Mouse (Mus musculus): ENCODE measurements at regions not wholly inside any gene's neighbourhood (a gene's known extent, or its start where the extent isn't known, plus 50 kb on each side); places are given as distances from the start of the nearest gene placed in this dataset.
A peak's percentile ranks its signal among the peaks of the same experiment; 100 is the strongest.

DNA sequence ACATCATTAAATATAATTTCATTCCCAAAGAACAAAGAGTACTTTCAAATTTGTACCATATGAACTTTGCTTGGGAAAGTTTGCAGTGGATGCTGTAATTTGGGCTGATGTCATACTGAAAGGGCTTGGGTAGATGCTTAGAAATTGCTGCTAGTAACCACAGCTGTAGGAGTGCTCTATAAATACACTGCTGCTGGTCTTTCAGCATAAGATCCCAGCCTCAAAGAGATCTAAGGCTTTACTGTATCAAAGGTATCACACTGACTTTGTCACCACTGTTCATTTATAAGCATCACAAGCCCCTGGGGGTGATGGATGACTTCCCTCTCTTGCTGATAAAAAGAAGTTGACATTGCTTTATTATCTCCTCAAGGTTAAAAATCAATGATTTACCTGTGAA lies 497.2 kb downstream of the Pla2g4a start:
- Histone ChIP-seq H3K36me3 (no peaks in the 10 kb centered on the region), H3K9me3 (no peaks in the 10 kb centered on the region), H3K4me2 (no peak overlapping the region), H3K4me3 (no peak overlapping the region), H3K27ac (replicated peaks) (no peak overlapping the region), H3K4me1 (replicated peaks) (no peaks in the 10 kb centered on the region), H3K27me3 (no peaks in the 10 kb centered on the region), H3K9ac (no peak overlapping the region)
- no peak for ATAC-seq (ENCODE audit: low read depth)

GRCm38 (mm10) chr1:149449801-149450493 lies 511.1 kb downstream of the Pla2g4a start:
- Histone ChIP-seq H3K9me3 (no peaks in the 10 kb centered on the region), H3K27ac (replicated peaks) (peak overlapping the region; percentile 6; the same call in 1 of the 2 replicates), H3K27me3 (no peaks in the 10 kb centered on the region), H3K4me3 (no peak overlapping the region), H3K36me3 (no peaks in the 10 kb centered on the region), H3K4me1 (replicated peaks) (no peaks in the 10 kb centered on the region), H3K9ac (no peak overlapping the region), H3K4me2 (no peak overlapping the region)
- WGBS, result 71% methylated on average over 2 of the region's 2 CpGs
- peak; percentile 59; the same call in 1 of the 2 replicates for ATAC-seq (ENCODE audit: low read depth)

GRCm38 (mm10) chr1:149448516-149448915 lies 512.6 kb downstream of the Pla2g4a start:
- WGBS, result 80% methylated on average over 5 of the region's 5 CpGs
- no peaks in the 10 kb centered on the region for H3K27me3 ChIP-seq
- H3K9ac ChIP-seq, result no peak overlapping the region
- no peak overlapping the region for H3K27ac ChIP-seq (replicated peaks)
- no peak for ATAC-seq (ENCODE audit: low read depth)
- no peak overlapping the region for H3K4me3 ChIP-seq
- H3K9me3 ChIP-seq, result no peaks in the 10 kb centered on the region
- H3K4me2 ChIP-seq, result no peak overlapping the region
- H3K4me1 ChIP-seq (replicated peaks), result no peaks in the 10 kb centered on the region
- no peaks in the 10 kb centered on the region for H3K36me3 ChIP-seq

DNA sequence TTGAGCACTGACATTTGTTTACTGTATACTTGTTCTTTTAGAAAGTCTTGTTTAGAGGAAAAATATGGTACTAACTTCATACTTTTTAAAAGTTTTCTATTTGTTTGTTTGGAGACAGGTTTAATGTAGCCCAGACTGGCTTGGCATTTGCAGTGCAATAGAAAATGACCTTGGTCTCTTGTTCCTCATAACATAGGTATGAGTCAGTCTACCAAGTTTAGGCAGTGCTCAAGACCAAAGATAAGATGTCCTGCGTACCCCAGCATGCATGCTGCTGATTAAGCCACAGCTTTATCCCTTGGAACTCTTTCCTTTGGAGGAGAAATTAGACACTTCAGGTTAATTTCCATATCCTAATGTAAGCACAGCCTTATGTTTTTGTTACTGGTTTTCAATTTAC lies 550.1 kb downstream of the Pla2g4a start:
- WGBS, result 82% methylated on average over 1 of the region's 1 CpGs
- H3K27me3 ChIP-seq, result no peaks in the 10 kb centered on the region
- H3K4me1 ChIP-seq (replicated peaks), result no peaks in the 10 kb centered on the region
- no peak for ATAC-seq (ENCODE audit: low read depth)
- H3K4me2 ChIP-seq, result no peak overlapping the region
- no peaks in the 10 kb centered on the region for H3K9me3 ChIP-seq
- H3K4me3 ChIP-seq, result no peak overlapping the region
- no peak overlapping the region for H3K9ac ChIP-seq
- no peaks in the 10 kb centered on the region for H3K36me3 ChIP-seq
- no peak overlapping the region for H3K27ac ChIP-seq (replicated peaks)

DNA sequence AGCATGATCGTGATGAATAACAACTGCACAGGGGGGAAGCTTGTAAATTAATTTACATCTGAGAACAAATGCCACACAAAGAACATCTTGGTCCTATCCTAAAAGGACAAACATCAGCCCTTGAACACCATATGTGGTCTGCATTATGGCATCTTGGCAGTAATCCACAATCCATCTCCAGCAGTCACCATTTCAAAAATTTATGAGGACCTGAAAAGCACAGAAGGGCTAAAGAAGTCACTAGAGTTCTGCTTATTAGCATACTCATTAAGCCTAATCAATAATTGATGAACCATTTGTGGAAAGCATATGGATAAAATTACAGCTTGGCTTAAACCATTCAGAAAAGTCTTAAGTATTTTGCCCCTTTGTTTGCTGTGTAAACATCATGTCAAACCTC lies 555.7 kb downstream of the Pla2g4a start:
- WGBS, result 23% methylated on average over 1 of the region's 1 CpGs
- no peak overlapping the region for H3K4me2 ChIP-seq
- peaks cover 11% of the 10 kb centered on the region; the same call in 1 of the 2 replicates for H3K4me1 ChIP-seq (replicated peaks)
- H3K27ac ChIP-seq (replicated peaks), result no peak overlapping the region
- H3K9me3 ChIP-seq, result no peaks in the 10 kb centered on the region
- H3K4me3 ChIP-seq, result no peak overlapping the region
- H3K9ac ChIP-seq, result no peak overlapping the region
- H3K27me3 ChIP-seq, result no peaks in the 10 kb centered on the region
- H3K36me3 ChIP-seq, result no peaks in the 10 kb centered on the region
- peak; percentile 79 for ATAC-seq (ENCODE audit: low read depth)

DNA sequence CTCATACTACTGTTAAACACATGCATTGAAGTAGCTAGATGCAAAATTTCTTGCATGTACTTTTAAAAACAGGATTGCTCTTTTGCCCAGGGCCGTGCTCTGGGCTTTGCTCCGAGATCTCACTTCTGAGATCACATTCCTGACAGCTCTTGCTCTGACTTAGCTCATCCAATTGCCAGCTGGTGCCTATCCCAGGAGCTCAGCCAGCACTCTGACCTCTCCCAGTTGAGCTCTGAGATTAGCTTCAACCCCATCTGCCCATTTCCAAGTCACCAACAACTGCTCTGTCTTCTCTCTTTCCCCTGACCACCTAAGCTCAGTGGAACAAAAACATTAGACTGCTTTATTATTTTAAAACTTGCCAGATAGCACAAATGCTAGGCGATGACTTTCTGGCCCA lies 572.4 kb downstream of the Pla2g4a start:
- Histone ChIP-seq H3K27ac (replicated peaks) (no peak overlapping the region), H3K9me3 (no peaks in the 10 kb centered on the region), H3K4me1 (replicated peaks) (no peaks in the 10 kb centered on the region), H3K9ac (no peak overlapping the region), H3K4me2 (no peak overlapping the region), H3K36me3 (no peaks in the 10 kb centered on the region), H3K27me3 (no peaks in the 10 kb centered on the region), H3K4me3 (no peak overlapping the region)
- no peak for ATAC-seq (ENCODE audit: low read depth)
- 89% methylated on average over 3 of the region's 3 CpGs for WGBS

GRCm38 (mm10) chr1:149351338-149351907 lies 609.7 kb downstream of the Pla2g4a start:
- no peak overlapping the region for H3K9ac ChIP-seq

DNA sequence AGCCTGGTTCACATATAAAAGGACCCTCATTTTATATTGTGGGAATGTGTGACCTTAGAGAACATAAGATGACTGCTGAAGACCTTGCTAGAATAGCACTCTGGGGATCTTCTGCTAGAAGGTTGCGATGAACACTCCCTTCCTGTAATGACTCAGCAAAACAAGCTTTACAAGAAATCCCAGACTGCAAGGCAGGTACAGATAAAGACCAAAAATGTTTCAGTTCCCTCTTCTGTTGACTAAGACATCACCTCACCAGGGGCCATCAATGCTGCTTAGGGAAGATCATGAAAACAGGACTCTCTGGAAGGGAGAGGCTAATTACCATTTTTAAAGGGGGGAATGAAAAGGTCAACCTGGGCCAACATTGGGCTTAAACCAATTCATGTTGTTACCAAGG lies 613.7 kb downstream of the Pla2g4a start:
- H3K4me2 ChIP-seq, result no peak overlapping the region
- no peaks in the 10 kb centered on the region for H3K4me1 ChIP-seq (replicated peaks)
- no peak for ATAC-seq (ENCODE audit: low read depth)
- no peak overlapping the region for H3K27ac ChIP-seq (replicated peaks)
- no peaks in the 10 kb centered on the region for H3K36me3 ChIP-seq
- H3K4me3 ChIP-seq, result no peak overlapping the region
- 0 out of 2 replicates have a peak, but pooled peaks cover 3% of the 10 kb centered on the region for H3K9me3 ChIP-seq
- H3K27me3 ChIP-seq, result no peaks in the 10 kb centered on the region
- WGBS, result 89% methylated on average over 1 of the region's 1 CpGs
- no peak overlapping the region for H3K9ac ChIP-seq

More at GRCm38 (mm10) chr1:149351338-149351907, 609.7 kb downstream of the Pla2g4a start:
- Histone ChIP-seq H3K27ac (replicated peaks) (no peak overlapping the region), H3K4me3 (no peak overlapping the region), H3K9me3 (no peaks in the 10 kb centered on the region), H3K27me3 (no peaks in the 10 kb centered on the region), H3K4me2 (no peak overlapping the region), H3K36me3 (no peaks in the 10 kb centered on the region), H3K4me1 (replicated peaks) (no peaks in the 10 kb centered on the region)
- ATAC-seq (ENCODE audit: low read depth), result no peak

- H3K4me3 ChIP-seq, result no peak overlapping the region
- no peaks in the 10 kb centered on the region for H3K9me3 ChIP-seq
- H3K4me2 ChIP-seq, result no peak overlapping the region
- no peaks in the 10 kb centered on the region for H3K36me3 ChIP-seq
- no peak overlapping the region for H3K27ac ChIP-seq (replicated peaks)
- 83% methylated on average over 5 of the region's 5 CpGs for WGBS
- no peaks in the 10 kb centered on the region for H3K27me3 ChIP-seq
- no peak overlapping the region for H3K9ac ChIP-seq
- ATAC-seq (ENCODE audit: low read depth), result no peak
- no peaks in the 10 kb centered on the region for H3K4me1 ChIP-seq (replicated peaks)
Observed at GRCm38 (mm10) chr1:149338158-149338557, 622.9 kb downstream of the Pla2g4a start.

DNA sequence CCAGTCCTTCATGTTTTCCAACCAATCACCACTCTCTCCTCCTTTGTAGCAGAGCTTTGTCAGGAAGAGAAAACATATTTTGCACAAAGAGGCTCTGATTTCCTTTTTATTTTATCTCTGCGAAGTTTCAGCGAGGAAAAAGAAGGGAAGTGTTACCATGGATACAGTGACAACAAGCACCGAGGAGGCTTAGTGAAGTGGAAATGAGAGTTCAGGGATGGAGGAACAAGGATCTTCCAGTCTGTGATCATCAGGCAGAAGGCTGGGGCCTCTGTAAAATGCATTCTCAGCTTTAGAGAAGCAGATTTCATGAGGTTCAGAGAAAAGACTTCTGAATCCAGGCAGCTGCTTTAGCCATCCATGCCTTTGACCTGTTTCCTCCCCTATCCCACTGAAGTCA lies 628.9 kb downstream of the Pla2g4a start:
- no peak for ATAC-seq (ENCODE audit: low read depth)
- 31% methylated on average over 3 of the region's 3 CpGs for WGBS
- no peak overlapping the region for H3K9ac ChIP-seq

GRCm38 (mm10) chr1:149327171-149327570 lies 633.9 kb downstream of the Pla2g4a start:
- no peak overlapping the region for H3K9ac ChIP-seq
- no peak overlapping the region for H3K27ac ChIP-seq (replicated peaks)
- H3K36me3 ChIP-seq, result no peaks in the 10 kb centered on the region
- H3K4me2 ChIP-seq, result no peak overlapping the region
- 67% methylated on average over 3 of the region's 3 CpGs for WGBS
- no peak for ATAC-seq (ENCODE audit: low read depth)
- H3K9me3 ChIP-seq, result no peaks in the 10 kb centered on the region
- H3K4me3 ChIP-seq, result no peak overlapping the region
- H3K27me3 ChIP-seq, result no peaks in the 10 kb centered on the region
- H3K4me1 ChIP-seq (replicated peaks), result no peaks in the 10 kb centered on the region

More for the DNA sequence above, 628.9 kb downstream of the Pla2g4a start:
- Histone ChIP-seq H3K27ac (replicated peaks) (no peak overlapping the region), H3K4me3 (no peak overlapping the region), H3K9me3 (no peaks in the 10 kb centered on the region), H3K27me3 (no peaks in the 10 kb centered on the region), H3K4me2 (no peak overlapping the region), H3K4me1 (replicated peaks) (no peaks in the 10 kb centered on the region), H3K36me3 (no peaks in the 10 kb centered on the region)

GRCm38 (mm10) chr1:149323095-149323494 lies 638.0 kb downstream of the Pla2g4a start:
- H3K4me2 ChIP-seq, result no peak overlapping the region

DNA sequence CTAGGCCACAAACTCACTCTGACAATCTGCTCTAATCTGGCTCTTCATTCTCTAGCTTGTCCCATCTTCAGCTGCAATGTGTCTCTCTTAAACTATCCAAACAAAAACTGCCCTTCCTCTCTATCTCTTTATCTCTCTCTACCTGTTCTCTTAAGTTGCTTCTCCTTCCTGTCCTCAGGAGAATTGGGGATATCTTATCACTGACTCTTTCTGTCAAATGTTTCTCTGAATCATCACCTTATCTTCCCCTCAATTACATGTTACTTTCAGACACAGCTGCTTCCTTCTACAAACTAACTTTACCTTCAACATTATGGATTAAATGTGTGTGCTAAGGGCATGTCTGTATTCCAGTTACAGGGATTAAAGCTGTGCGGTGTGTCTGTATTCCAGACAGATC lies 671.4 kb downstream of the Pla2g4a start:
- Histone ChIP-seq H3K4me3 (no peak overlapping the region), H3K9me3 (no peaks in the 10 kb centered on the region), H3K27ac (replicated peaks) (no peak overlapping the region), H3K27me3 (no peaks in the 10 kb centered on the region), H3K4me2 (no peak overlapping the region), H3K36me3 (no peaks in the 10 kb centered on the region), H3K9ac (no peak overlapping the region), H3K4me1 (replicated peaks) (no peaks in the 10 kb centered on the region)
- 96% methylated on average over 1 of the region's 1 CpGs for WGBS
- no peak for ATAC-seq (ENCODE audit: low read depth)

More at GRCm38 (mm10) chr1:149323095-149323494, 638.0 kb downstream of the Pla2g4a start:
- no peak for ATAC-seq (ENCODE audit: low read depth)
- Histone ChIP-seq H3K4me3 (no peak overlapping the region), H3K4me1 (replicated peaks) (no peaks in the 10 kb centered on the region), H3K9ac (no peak overlapping the region), H3K27ac (replicated peaks) (no peak overlapping the region), H3K36me3 (no peaks in the 10 kb centered on the region), H3K9me3 (no peaks in the 10 kb centered on the region), H3K27me3 (no peaks in the 10 kb centered on the region)
- WGBS, result 58% methylated on average over 1 of the region's 1 CpGs
